30 mouse cellular contexts compared by ENCODE assay signal in the genomic region with DNA sequence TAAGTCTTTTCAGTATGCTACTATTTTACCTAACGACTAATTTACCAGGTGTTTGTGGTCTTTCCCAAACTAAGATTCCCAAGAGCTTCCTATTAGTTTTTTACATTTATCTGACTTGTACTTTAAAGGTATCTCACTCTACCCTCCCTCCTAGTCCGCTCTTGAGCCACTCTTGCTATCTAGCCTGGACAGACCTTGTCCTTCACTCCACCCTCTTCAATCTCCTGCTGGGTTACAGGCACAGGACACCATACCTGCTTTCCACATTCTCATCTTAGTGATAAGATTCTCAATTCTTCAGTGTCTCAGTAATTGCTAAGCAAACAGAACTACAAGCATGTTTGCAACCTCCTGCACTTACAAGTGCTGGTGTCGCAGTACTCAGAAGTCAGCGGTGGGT. TPM values are rescaled to one million over a fixed set of nuclear protein-coding genes. Genes with fewer than 3 reads are reported as not detected.
DNase-seq lines count a peak whose midpoint lies in the region; ATAC-seq and TF ChIP-seq lines count a peak whose summit lies in the region.
"Had no signal": no experiment of that assay in that cellular context is flagged by ENCODE, and none has a peak within 500 bp of the region (broad histone marks: within the 10 kb centered on the region; RNA-seq: fewer than 3 reads in every experiment).

No protein-coding gene starts in this region.

- DNase-seq in heart, adult 11 months, result peak; percentile 24
- no peak for DNase-seq in heart, postnatal 4 days
- no peak for DNase-seq in liver, embryonic 11.5 days (ENCODE audit: low spot score)
- no peak for DNase-seq in liver
- DNase-seq in liver, embryonic 13.5 days, result no peak
- DNase-seq in cerebellum, adult 2 months, result no peak
- DNase-seq: adrenal gland, adult 8-10 months; adrenal gland, postnatal 14 days; adrenal gland, postnatal 36 days; B cell, adult 2 months; cerebellum, adult 11-12 months; cerebellum, adult 8-10 months; cerebellum, adult 9-11 months; cerebellum, postnatal 14 days; cerebellum, postnatal 36 days; embryo, embryonic 11 days had no signal

- H3K27ac ChIP-seq in liver, embryonic 11.5 days (ENCODE audit: low read depth, low read length), result no peak overlapping the region
- no peak overlapping the region for H3K27ac ChIP-seq in liver, embryonic 13.5 days
- H3K27ac ChIP-seq in liver, embryonic 15.5 days (replicated peaks), result no peak overlapping the region
- no peak overlapping the region for H3K27ac ChIP-seq in cerebellum, adult 2 months (ENCODE audit: insufficient read depth, low read length)
- no peak overlapping the region for H3K27ac ChIP-seq in intestine, embryonic 16.5 days (ENCODE audit: low read length)
- H3K27ac ChIP-seq: embryonic facial prominence, embryonic 13.5 days; embryonic facial prominence, embryonic 15.5 days; forebrain, embryonic 10.5 days; forebrain, embryonic 12.5 days had no signal

- no peaks in the 10 kb centered on the region for H3K9me3 ChIP-seq in liver, embryonic 11.5 days (ENCODE audit: control insufficient read depth, low read length)
- H3K9me3 ChIP-seq in liver, embryonic 13.5 days (replicated peaks), result no peaks in the 10 kb centered on the region
- H3K9me3 ChIP-seq in liver, embryonic 15.5 days (replicated peaks), result no peaks in the 10 kb centered on the region
- no peaks in the 10 kb centered on the region for H3K9me3 ChIP-seq in intestine, embryonic 16.5 days (ENCODE audit: control insufficient read depth, low read length)
- H3K9me3 ChIP-seq: embryonic facial prominence, embryonic 13.5 days; embryonic facial prominence, embryonic 15.5 days; forebrain, embryonic 10.5 days; forebrain, embryonic 12.5 days; G1E had no signal

- H3K4me1 ChIP-seq in liver, embryonic 11.5 days (replicated peaks; ENCODE audit: control insufficient read depth, insufficient read depth, low read length), result peaks cover 6% of the 10 kb centered on the region; the same call in 1 of the 2 replicates
- H3K4me1 ChIP-seq in liver, embryonic 13.5 days (replicated peaks), result peaks cover 37% of the 10 kb centered on the region
- H3K4me1 ChIP-seq in liver, embryonic 15.5 days (replicated peaks), result peaks cover 31% of the 10 kb centered on the region
- no peaks in the 10 kb centered on the region for H3K4me1 ChIP-seq in cerebellum, adult 2 months (ENCODE audit: control insufficient read depth, insufficient read depth, low read length)
- 0 out of 2 replicates have a peak, but pooled peaks cover 2% of the 10 kb centered on the region for H3K4me1 ChIP-seq in intestine, embryonic 16.5 days (ENCODE audit: control insufficient read depth, insufficient read depth, low read length)
- H3K4me1 ChIP-seq: embryonic facial prominence, embryonic 13.5 days; embryonic facial prominence, embryonic 15.5 days had no signal

- H3K4me3 ChIP-seq in liver, embryonic 11.5 days (ENCODE audit: low read depth, low read length), result no peak overlapping the region
- H3K4me3 ChIP-seq in liver, embryonic 13.5 days (replicated peaks), result no peak overlapping the region
- no peak overlapping the region for H3K4me3 ChIP-seq in liver, embryonic 15.5 days (replicated peaks)
- H3K4me3 ChIP-seq in cerebellum, adult 2 months (replicated peaks; ENCODE audit: insufficient read depth, low read depth, low read length), result no peak overlapping the region
- no peak overlapping the region for H3K4me3 ChIP-seq in intestine, embryonic 16.5 days (ENCODE audit: low read length)
- H3K4me3 ChIP-seq: embryonic facial prominence, embryonic 13.5 days; embryonic facial prominence, embryonic 15.5 days; erythroblast, embryonic 14.5 days; forebrain, embryonic 10.5 days; forebrain, embryonic 12.5 days had no signal

- WGBS in liver, embryonic 11.5 days, result 78% methylated on average over 4 of the region's 4 CpGs
- WGBS in liver, embryonic 13.5 days (ENCODE audit: insufficient replicate concordance), result 78% methylated on average over 4 of the region's 4 CpGs
- WGBS in liver, embryonic 15.5 days (ENCODE audit: insufficient replicate concordance), result 74% methylated on average over 4 of the region's 4 CpGs
- 96% methylated on average over 4 of the region's 4 CpGs for WGBS in cerebellum, adult 2 months
- 89% methylated on average over 4 of the region's 4 CpGs for WGBS in intestine, embryonic 16.5 days

- no peak for TF ChIP-seq CTCF in cerebellum, adult 2 months (IDR thresholded peaks at IDR 0.05; ENCODE audit: borderline replicate concordance, insufficient read depth, low read depth, low read length)

- H3K4me2 ChIP-seq in liver, embryonic 11.5 days, result no peak overlapping the region
- H3K4me2 ChIP-seq in liver, embryonic 13.5 days, result no peak overlapping the region
- H3K4me2 ChIP-seq in liver, embryonic 15.5 days, result no peak overlapping the region
- H3K4me2 ChIP-seq in intestine, embryonic 16.5 days (ENCODE audit: low read depth, low read length), result no peak overlapping the region
- H3K4me2 ChIP-seq: embryonic facial prominence, embryonic 13.5 days; embryonic facial prominence, embryonic 15.5 days; forebrain, embryonic 12.5 days had no signal

- H3K9ac ChIP-seq in liver, embryonic 11.5 days (ENCODE audit: low read depth, low read length), result no peak overlapping the region
- H3K9ac ChIP-seq in liver, embryonic 13.5 days, result no peak overlapping the region
- H3K9ac ChIP-seq in liver, embryonic 15.5 days, result no peak overlapping the region
- H3K9ac ChIP-seq in intestine, embryonic 16.5 days (ENCODE audit: low read depth, low read length), result no peak overlapping the region
- H3K9ac ChIP-seq: embryonic facial prominence, embryonic 13.5 days; embryonic facial prominence, embryonic 15.5 days; forebrain, embryonic 12.5 days had no signal

- TF ChIP-seq POLR2A in cerebellum, adult 2 months (IDR thresholded peaks at IDR 0.05; ENCODE audit: borderline replicate concordance, insufficient read depth, low read length), result no peak

- no peaks in the 10 kb centered on the region for H3K27me3 ChIP-seq in liver, embryonic 11.5 days (replicated peaks; ENCODE audit: control insufficient read depth, insufficient read depth, low read length)
- H3K27me3 ChIP-seq in liver, embryonic 13.5 days, result no peaks in the 10 kb centered on the region
- no peaks in the 10 kb centered on the region for H3K27me3 ChIP-seq in liver, embryonic 15.5 days
- no peaks in the 10 kb centered on the region for H3K27me3 ChIP-seq in cerebellum, adult 2 months (ENCODE audit: control insufficient read depth, insufficient read depth, low read length)
- H3K27me3 ChIP-seq in intestine, embryonic 16.5 days (replicated peaks; ENCODE audit: control insufficient read depth, insufficient read depth, low read length), result no peaks in the 10 kb centered on the region
- H3K27me3 ChIP-seq: CH12.LX; embryonic facial prominence, embryonic 13.5 days; embryonic facial prominence, embryonic 15.5 days; forebrain, embryonic 12.5 days; Patski had no signal

- peaks cover 56% of the 10 kb centered on the region for H3K36me3 ChIP-seq in liver, embryonic 11.5 days (ENCODE audit: control insufficient read depth, insufficient read depth, low read length)
- peaks cover 75% of the 10 kb centered on the region for H3K36me3 ChIP-seq in liver, embryonic 13.5 days
- peaks cover 75% of the 10 kb centered on the region for H3K36me3 ChIP-seq in liver, embryonic 15.5 days (replicated peaks)
- H3K36me3 ChIP-seq in intestine, embryonic 16.5 days (ENCODE audit: control insufficient read depth, insufficient read depth, low read length), result peaks cover 9% of the 10 kb centered on the region

- peak; percentile 75 for ATAC-seq in liver, embryonic 11.5 days (replicated peaks; ENCODE audit: low FRiP score)
- peak; percentile 80 for ATAC-seq in liver, embryonic 13.5 days (ENCODE audit: low read depth)
- peak; percentile 51; the same call in 1 of the 2 replicates for ATAC-seq in liver, embryonic 15.5 days (ENCODE audit: insufficient read depth)
- ATAC-seq in intestine, embryonic 16.5 days, result no peak
- ATAC-seq: activated CD4-positive, CD25-positive, alpha-beta regulatory T cell, adult 4 months; CD4-positive, CD25-positive, alpha-beta regulatory T cell, adult 4 months; forebrain, embryonic 14.5 days; Patski had no signal

RNA-seq across cellular contexts. Expression of gene Snrpe, which starts 6.9 kb away (rescaled TPM):
- total RNA-seq in heart, postnatal 4 days (2021), result 100 to 1,000 TPM; 144 to 149 TPM
- 690 and 722 TPM in 2 replicates for polyA plus RNA-seq in liver, embryonic 11.5 days (2014; fragmentation: Nextera tagmentation; extraction: Ambion mirVana)
- 501 and 514 TPM in 2 replicates for polyA plus RNA-seq in liver, embryonic 13.5 days (2015; fragmentation: Nextera tagmentation; extraction: Ambion mirVana)
- 292 and 335 TPM in 2 replicates for polyA plus RNA-seq in liver, embryonic 15.5 days (2015; fragmentation: Nextera tagmentation; extraction: Ambion mirVana)
- polyA plus RNA-seq in cerebellum, adult 2 months (2012; rRNA removed), result 102 and 110 TPM in 2 replicates
- polyA plus RNA-seq in intestine, embryonic 16.5 days (2015; fragmentation: Nextera tagmentation; extraction: Ambion mirVana), result 451 and 495 TPM in 2 replicates

RNA-seq across cellular contexts. Expression of gene Zbed6, which starts 57.5 kb away (rescaled TPM):
- total RNA-seq in heart, postnatal 4 days (2021), result 10 to 100 TPM; 13.4 to 14.3 TPM
- polyA plus RNA-seq in liver, embryonic 11.5 days (2014; fragmentation: Nextera tagmentation; extraction: Ambion mirVana), result not detected in 2 replicates
- not detected in 2 replicates for polyA plus RNA-seq in liver, embryonic 13.5 days (2015; fragmentation: Nextera tagmentation; extraction: Ambion mirVana)
- not detected in 2 replicates for polyA plus RNA-seq in liver, embryonic 15.5 days (2015; fragmentation: Nextera tagmentation; extraction: Ambion mirVana)
- polyA plus RNA-seq in cerebellum, adult 2 months (2012; rRNA removed), result 5.5 and 6.2 TPM in 2 replicates
- not detected in 2 replicates for polyA plus RNA-seq in intestine, embryonic 16.5 days (2015; fragmentation: Nextera tagmentation; extraction: Ambion mirVana)
- polyA plus RNA-seq: activated CD4-positive, CD25-positive, alpha-beta regulatory T cell, adult 4 months; CD4-positive, CD25-positive, alpha-beta regulatory T cell, adult 4 months; embryonic facial prominence, embryonic 11.5 days; embryonic facial prominence, embryonic 13.5 days; embryonic facial prominence, embryonic 15.5 days; erythroblast, embryonic 14.5 days; forebrain, embryonic 10.5 days; forebrain, embryonic 12.5 days; forebrain, embryonic 14.5 days; G1E had no signal

RNA-seq across cellular contexts. Expression of gene Gm38394, which starts 57.9 kb away (rescaled TPM):
- 10 to 100 TPM; 37.3 to 40.5 TPM for total RNA-seq in heart, postnatal 4 days (2021)
- 4.4 and 4.5 TPM in 2 replicates for polyA plus RNA-seq in liver, embryonic 11.5 days (2014; fragmentation: Nextera tagmentation; extraction: Ambion mirVana)
- 0.97 and 1.2 TPM in 2 replicates for polyA plus RNA-seq in liver, embryonic 13.5 days (2015; fragmentation: Nextera tagmentation; extraction: Ambion mirVana)
- polyA plus RNA-seq in liver, embryonic 15.5 days (2015; fragmentation: Nextera tagmentation; extraction: Ambion mirVana), result 1.3 TPM in 2 replicates
- polyA plus RNA-seq in cerebellum, adult 2 months (2012; rRNA removed), result 5.4 and 5.5 TPM in 2 replicates
- polyA plus RNA-seq in intestine, embryonic 16.5 days (2015; fragmentation: Nextera tagmentation; extraction: Ambion mirVana), result 3.2 TPM in 2 replicates
